Mouse (Mus musculus) A20 (cell line): ENCODE results near the gene Tnfrsf13b.
A peak's percentile ranks its signal among the peaks of the same experiment; 100 is the strongest.
"Not testable (repeated sequence)": the region's sequence is repeated elsewhere in the genome, so short reads cannot be mapped to it uniquely, and the experiment has no call there.

Experiments
- DNase-seq: peaks from one replicate; pipeline ENCODE4 v3.0.0-alpha.2; 2011; ENCODE audit warnings: low read depth, low spot score

Gene Tnfrsf13b

GRCm38 (mm10) chr11:61127421-61128055 lies 983 bp downstream of the Tnfrsf13b start:
- DNase-seq = no peak

- no peak for DNase-seq
Observed at GRCm38 (mm10) chr11:61129305-61129704, 2.8 kb downstream of the Tnfrsf13b start.

GRCm38 (mm10) chr11:61130646-61131045 lies 4.1 kb downstream of the Tnfrsf13b start:
- not testable (repeated sequence) for DNase-seq

GRCm38 (mm10) chr11:61132943-61133342 lies 6.4 kb downstream of the Tnfrsf13b start:
- peak; percentile 63 for DNase-seq

- DNase-seq = peak; percentile 59
Observed at GRCm38 (mm10) chr11:61141693-61142092, 15.1 kb downstream of the Tnfrsf13b start.

GRCm38 (mm10) chr11:61142262-61142661 lies 15.7 kb downstream of the Tnfrsf13b start:
- peak; percentile 91 for DNase-seq

GRCm38 (mm10) chr11:61142941-61143530 lies 16.5 kb downstream of the Tnfrsf13b start:
- DNase-seq = peak; percentile 57

- DNase-seq = peak; percentile 82
Observed at GRCm38 (mm10) chr11:61143564-61144469, 17.3 kb downstream of the Tnfrsf13b start.

- no peak for DNase-seq
Observed at GRCm38 (mm10) chr11:61145551-61145950, 19.0 kb downstream of the Tnfrsf13b start.

- peak; percentile 46 for DNase-seq
Observed at GRCm38 (mm10) chr11:61146645-61147299, 20.2 kb downstream of the Tnfrsf13b start.

GRCm38 (mm10) chr11:61147300-61147683 lies 20.7 kb downstream of the Tnfrsf13b start:
- no peak for DNase-seq

- DNase-seq = no peak
Observed at GRCm38 (mm10) chr11:61150233-61151001, 23.9 kb downstream of the Tnfrsf13b start.

- peak; percentile 72 for DNase-seq
Observed at GRCm38 (mm10) chr11:61155727-61156126, 29.2 kb downstream of the Tnfrsf13b start.

GRCm38 (mm10) chr11:61158141-61158540 lies 31.6 kb downstream of the Tnfrsf13b start:
- no peak for DNase-seq

- DNase-seq = no peak
Observed at GRCm38 (mm10) chr11:61159796-61160732, 33.5 kb downstream of the Tnfrsf13b start.

GRCm38 (mm10) chr11:61161121-61161520 lies 34.6 kb downstream of the Tnfrsf13b start:
- DNase-seq = no peak

GRCm38 (mm10) chr11:61162776-61163175 lies 36.2 kb downstream of the Tnfrsf13b start:
- no peak for DNase-seq

GRCm38 (mm10) chr11:61163341-61163740 lies 36.8 kb downstream of the Tnfrsf13b start:
- no peak for DNase-seq

- no peak for DNase-seq
Observed at GRCm38 (mm10) chr11:61164366-61164765, 37.8 kb downstream of the Tnfrsf13b start.

GRCm38 (mm10) chr11:61164881-61165280 lies 38.3 kb downstream of the Tnfrsf13b start:
- DNase-seq = no peak
